Mouse (Mus musculus) testis, adult 2 months (tissue): ENCODE data around the gene Ube2d3.

Experiments
- CTCF ChIP-seq: fragments of 200-500 bp; IDR thresholded peaks from 2 replicates; pipeline ENCODE4 v1.5.1; 2012; ENCODE audit warnings: low read depth, mild to moderate bottlenecking, inconsistent platforms, low read length, moderate library complexity; ENCODE audit not compliant: control insufficient read depth, insufficient read depth, insufficient replicate concordance
- POLR2A ChIP-seq: fragments of 200-500 bp; IDR thresholded peaks from 2 replicates; pipeline ENCODE4 v1.6.1; 2012; ENCODE audit warnings: low read depth, mild to moderate bottlenecking, inconsistent platforms, low read length, moderate library complexity; ENCODE audit not compliant: control insufficient read depth

GRCm38 (mm10) chr3:135396081-135396480, 41.9 kb upstream of the Ube2d3 start:
- no peak for TF ChIP-seq CTCF
- no peak for TF ChIP-seq POLR2A
